Mouse (Mus musculus): ENCODE results near the gene Eaf2. TPM values are rescaled to one million over a fixed set of nuclear protein-coding genes. Genes with fewer than 3 reads are reported as not detected.

The Eaf2 gene
- total and polyA plus RNA-seq, 3 experiments = 0.27 to 0.68 TPM; not detected in 1

DNA sequence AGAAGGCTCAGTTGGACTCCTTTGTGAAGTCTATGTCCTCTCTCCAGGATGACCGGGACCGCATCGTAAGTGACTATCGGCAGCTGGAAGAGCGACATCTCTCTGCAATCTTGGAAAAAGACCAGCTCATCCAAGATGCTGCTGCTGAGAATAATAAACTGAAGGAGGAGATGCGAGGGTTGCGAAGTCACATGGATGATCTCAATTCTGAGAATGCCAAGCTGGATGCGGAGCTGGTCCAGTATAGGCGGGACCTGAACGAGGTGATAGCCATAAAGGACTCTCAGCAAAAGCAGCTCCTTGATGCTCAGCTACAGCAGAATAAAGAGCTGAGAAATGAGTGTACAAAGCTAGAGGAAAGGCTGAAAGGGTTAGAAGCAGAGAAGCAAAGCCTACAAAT lies 43.7 kb upstream of the Eaf2 start:
- TF ChIP-seq MAZ (IDR thresholded peaks at IDR 0.05; ENCODE audit: low read depth, low read length) (no peak), MEF2A (IDR thresholded peaks at IDR 0.05; ENCODE audit: extremely low read depth, insufficient replicate concordance, low read depth, low read length, poor library complexity, severe bottlenecking) (no peak), SIN3A (IDR thresholded peaks at IDR 0.05; ENCODE audit: low read length) (no peak), ZNF384 (IDR thresholded peaks at IDR 0.05; ENCODE audit: low read depth, low read length) (no peak), POLR2A (IDR thresholded peaks at IDR 0.05; ENCODE audit: control insufficient read depth in 1 of 2, insufficient read depth in 1 of 2, low read depth in 1 of 2, low read length in 2 of 2, poor library complexity in 1 of 2) (no peak), RAD21 (IDR thresholded peaks at IDR 0.05; ENCODE audit: low read depth, low read length) (no peak), JUND (IDR thresholded peaks at IDR 0.05; ENCODE audit: low read depth, low read length) (no peak), ETS1 (IDR thresholded peaks at IDR 0.05; ENCODE audit: low read depth, low read length) (no peak), ZC3H11A (IDR thresholded peaks at IDR 0.05; ENCODE audit: low read depth, low read length) (no peak), TBP (IDR thresholded peaks at IDR 0.05; ENCODE audit: low read depth, low read length) (no peak), EP300 (IDR thresholded peaks at IDR 0.05; ENCODE audit: low read depth in 1 of 2, low read length in 2 of 2) (no peak)
- Histone ChIP-seq H3K36me3 (ENCODE audit: control insufficient read depth in 1 of 2, insufficient read depth in 2 of 2, low read length in 2 of 2) (peaks cover 0 to 2% of the 10 kb centered on the region in 2 experiments; a peak in 1 of 4 replicates), H3K4me3 (ENCODE audit: control insufficient read depth in 1 of 2, insufficient read depth in 1 of 2, low read depth in 2 of 2, low read length in 2 of 2) (no peak overlapping the region), H3K9me3 (replicated peaks; ENCODE audit: insufficient read depth, low read length) (no peaks in the 10 kb centered on the region), H3K4me1 (ENCODE audit: control insufficient read depth in 1 of 2, insufficient read depth in 2 of 2, low read length in 2 of 2) (no peaks in the 10 kb centered on the region), H3K27ac (ENCODE audit: control insufficient read depth, low read depth, low read length) (no peak overlapping the region), H3K9ac (ENCODE audit: control insufficient read depth, low read depth, low read length, poor library complexity, severe bottlenecking) (no peak overlapping the region), H3K27me3 (ENCODE audit: control insufficient read depth in 1 of 2, insufficient read depth in 2 of 2, low read length in 2 of 2) (no peaks in the 10 kb centered on the region), H3K79me2 (ENCODE audit: control insufficient read depth, insufficient read depth, low read length, poor library complexity) (no peaks in the 10 kb centered on the region)
- DNase-seq (ENCODE audit: low read depth, low spot score) = no peak

DNA sequence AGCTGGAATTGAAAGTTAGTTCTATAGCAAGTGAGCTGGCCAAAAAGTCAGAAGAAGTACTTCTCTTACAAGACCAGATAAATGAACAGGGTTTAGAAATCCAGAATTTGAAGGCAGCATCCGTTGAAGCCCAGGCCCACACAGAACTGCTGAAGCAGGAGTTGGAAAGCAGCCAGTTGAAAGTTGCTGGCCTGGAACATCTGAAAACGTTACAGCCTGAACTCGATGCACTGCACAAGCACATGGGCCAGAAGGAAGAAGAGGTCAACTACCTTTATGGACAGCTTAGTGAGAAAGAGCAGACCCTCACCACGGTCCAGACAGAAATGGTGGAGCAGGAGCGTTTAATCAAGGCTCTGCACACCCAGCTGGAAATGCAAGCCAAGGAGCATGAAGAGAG lies 39.4 kb upstream of the Eaf2 start:
- H3K4me1 ChIP-seq (ENCODE audit: control insufficient read depth in 1 of 2, insufficient read depth in 2 of 2, low read length in 2 of 2) = no peaks in the 10 kb centered on the region
- no peak overlapping the region for H3K27ac ChIP-seq (ENCODE audit: control insufficient read depth, low read depth, low read length)
- no peak for TF ChIP-seq ELF1 (IDR thresholded peaks at IDR 0.05; ENCODE audit: low read depth, low read length)
- no peak for TF ChIP-seq ETS1 (IDR thresholded peaks at IDR 0.05; ENCODE audit: low read depth, low read length)
- no peak for TF ChIP-seq TCF12 (IDR thresholded peaks at IDR 0.05; ENCODE audit: low read depth, low read length)
- TF ChIP-seq BHLHE40 (IDR thresholded peaks at IDR 0.05; ENCODE audit: borderline replicate concordance, low read depth, low read length) = no peak
- no peak for TF ChIP-seq MAFK (IDR thresholded peaks at IDR 0.05; ENCODE audit: borderline replicate concordance, low read depth, low read length)
- no peak for TF ChIP-seq NRF1 (IDR thresholded peaks at IDR 0.05; ENCODE audit: insufficient read depth, low read depth, low read length, poor library complexity, severe bottlenecking)
- TF ChIP-seq ZC3H11A (IDR thresholded peaks at IDR 0.05; ENCODE audit: low read depth, low read length) = no peak
- TF ChIP-seq SMC3 (IDR thresholded peaks at IDR 0.05; ENCODE audit: low read depth, low read length) = no peak
- no peak for TF ChIP-seq ZMIZ1 (IDR thresholded peaks at IDR 0.05; ENCODE audit: low read depth, low read length)
- no peak for TF ChIP-seq HCFC1 (IDR thresholded peaks at IDR 0.05; ENCODE audit: low read depth, low read length)
- no peak for TF ChIP-seq USF1 (IDR thresholded peaks at IDR 0.05; ENCODE audit: low read depth, low read length)
- TF ChIP-seq USF2 (IDR thresholded peaks at IDR 0.05; ENCODE audit: borderline replicate concordance in 1 of 2, insufficient read depth in 1 of 2, low read depth in 1 of 2, low read length in 2 of 2) = no peak
- no peak for TF ChIP-seq TAL1 (IDR thresholded peaks at IDR 0.05; ENCODE audit: low read length)
- no peak for TF ChIP-seq MAZ (IDR thresholded peaks at IDR 0.05; ENCODE audit: low read depth, low read length)
- TF ChIP-seq RAD21 (IDR thresholded peaks at IDR 0.05; ENCODE audit: low read depth, low read length) = no peak
- TF ChIP-seq MEF2A (IDR thresholded peaks at IDR 0.05; ENCODE audit: extremely low read depth, insufficient replicate concordance, low read depth, low read length, poor library complexity, severe bottlenecking) = no peak
- TF ChIP-seq ZNF384 (IDR thresholded peaks at IDR 0.05; ENCODE audit: low read depth, low read length) = no peak
- no peaks in the 10 kb centered on the region for H3K27me3 ChIP-seq (ENCODE audit: control insufficient read depth in 1 of 2, insufficient read depth in 2 of 2, low read length in 2 of 2)
- no peak for DNase-seq (ENCODE audit: low read depth, low spot score)
- H3K9me3 ChIP-seq (replicated peaks; ENCODE audit: insufficient read depth, low read length) = no peaks in the 10 kb centered on the region
- no peaks in the 10 kb centered on the region for H3K79me2 ChIP-seq (ENCODE audit: control insufficient read depth, insufficient read depth, low read length, poor library complexity)
- H3K9ac ChIP-seq (ENCODE audit: control insufficient read depth, low read depth, low read length, poor library complexity, severe bottlenecking) = no peak overlapping the region
- H3K4me3 ChIP-seq (ENCODE audit: control insufficient read depth in 1 of 2, insufficient read depth in 1 of 2, low read depth in 2 of 2, low read length in 2 of 2) = no peak overlapping the region
- no peaks in the 10 kb centered on the region for H3K36me3 ChIP-seq (ENCODE audit: control insufficient read depth in 1 of 2, insufficient read depth in 2 of 2, low read length in 2 of 2)
